Mouse (Mus musculus) kidney, postnatal 25 days (tissue): ENCODE measurements around the gene Elf4.
A peak's percentile ranks its signal among the peaks of the same experiment; 100 is the strongest.

Experiments
- DNase-seq, 2 experiments: peaks; one replicate each; pipeline ENCODE4 v3.0.0; 2021; ENCODE audit warnings: mixed read lengths in 2 of 2

Elf4 gene

DNA sequence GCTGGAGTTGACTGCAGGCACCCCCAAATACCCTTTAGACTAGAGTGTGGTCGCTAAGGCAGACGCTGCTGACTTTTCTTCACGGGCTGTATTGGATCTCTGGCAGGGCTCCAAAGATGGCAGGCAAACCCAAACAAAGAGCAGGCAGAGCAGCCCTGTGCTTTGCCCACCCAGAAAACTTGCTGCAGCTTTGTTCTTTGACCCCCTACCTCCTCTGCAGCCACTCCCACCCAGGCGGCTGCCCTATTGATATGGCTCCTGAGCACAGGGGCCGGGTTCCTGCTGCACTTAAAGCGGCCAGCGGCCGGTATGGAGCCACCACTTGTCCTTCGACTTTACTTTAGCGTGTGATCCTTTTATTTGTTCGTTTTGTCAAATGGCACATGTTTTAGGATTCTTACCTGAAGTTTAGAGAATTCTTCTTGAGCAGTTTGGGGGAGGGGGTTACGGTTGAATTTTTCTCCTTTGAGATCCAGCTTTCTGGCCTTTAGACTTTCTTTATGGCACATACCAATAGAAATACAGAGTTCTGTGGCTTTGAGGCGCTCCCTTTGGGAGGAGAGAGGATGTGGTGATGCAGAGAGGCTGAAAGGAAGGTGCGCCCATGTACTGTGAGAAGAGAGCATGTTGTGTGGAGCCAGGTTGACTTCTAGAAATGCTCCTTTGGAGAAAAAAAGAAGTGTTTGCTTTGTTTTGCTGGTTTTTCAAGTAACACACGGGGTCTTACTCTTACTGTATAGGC is 96.9 kb downstream of the Elf4 start:
- peak in 1 of 2 experiments; percentile 7 for DNase-seq
